Mouse (Mus musculus): ENCODE measurements at regions not wholly inside any gene's neighbourhood (a gene's known extent, or its start where the extent isn't known, plus 50 kb on each side); places are given as distances from the start of the nearest gene placed in this dataset.

GRCm38 (mm10) chr2:61013006-61013405 is 50.0 kb upstream of the Rbms1 start:
- H3K27me3 ChIP-seq, result no peaks in the 10 kb centered on the region
- H3K4me1 ChIP-seq, result no peaks in the 10 kb centered on the region
- ATAC-seq (ENCODE audit: insufficient number of reproducible peaks, low FRiP score, low TSS enrichment, low read depth), result no peak
- H3K4me2 ChIP-seq, result no peak overlapping the region
- no peak overlapping the region for H3K27ac ChIP-seq
- no peak overlapping the region for H3K4me3 ChIP-seq
- H3K9ac ChIP-seq, result no peak overlapping the region
- H3K9me3 ChIP-seq, result no peaks in the 10 kb centered on the region
- 49% methylated on average over 6 of the region's 6 CpGs for WGBS
- H3K36me3 ChIP-seq, result no peaks in the 10 kb centered on the region
